Comparison of ENCODE assay signal across 11 mouse cellular contexts in genomic region chr12:87393447-87394145, GRCm38 (mm10). TPM values are rescaled to one million over a fixed set of nuclear protein-coding genes. Genes with fewer than 3 reads are reported as not detected.
DNase-seq lines count a peak whose midpoint lies in the region; ATAC-seq and TF ChIP-seq lines count a peak whose summit lies in the region.
"Had no signal": no experiment of that assay in that cellular context is flagged by ENCODE, and none has a peak within 500 bp of the region (broad histone marks: within the 10 kb centered on the region; RNA-seq: fewer than 3 reads in every experiment).

No protein-coding gene starts in this region.

- 74% methylated on average over 4 of the region's 4 CpGs for WGBS in kidney, embryonic 15.5 days
- WGBS in stomach, postnatal 0 days: 47% methylated on average over 4 of the region's 4 CpGs
- 81% methylated on average over 4 of the region's 4 CpGs for WGBS in forebrain, embryonic 11.5 days

- DNase-seq in kidney, adult 8-10 months: peak; percentile 32 to 45
- DNase-seq in heart, adult 9 months (ENCODE audit: low spot score in 2 of 2): peak; percentile 68 to 70
- peak; percentile 75 to 80 for DNase-seq in lung, adult 18-20 months
- DNase-seq in stomach, postnatal 0 days (ENCODE audit: low spot score): no peak
- no peak for DNase-seq in forebrain, embryonic 11.5 days (ENCODE audit: low spot score)
- DNase-seq in layer of hippocampus, postnatal 25 days (ENCODE audit: extremely low spot score in 1 of 2, low spot score in 1 of 2): no peak
- DNase-seq: left cerebral cortex, postnatal 4 days had no signal

- H3K9ac ChIP-seq in kidney, embryonic 15.5 days: no peak overlapping the region
- no peak overlapping the region for H3K9ac ChIP-seq in stomach, postnatal 0 days (ENCODE audit: low read length)
- no peak overlapping the region for H3K9ac ChIP-seq in forebrain, embryonic 11.5 days (ENCODE audit: low read length)
- H3K9ac ChIP-seq: midbrain, embryonic 12.5 days had no signal

- no peaks in the 10 kb centered on the region for H3K36me3 ChIP-seq in kidney, embryonic 15.5 days
- H3K36me3 ChIP-seq in stomach, postnatal 0 days (ENCODE audit: control insufficient read depth, insufficient read depth, low read length): no peaks in the 10 kb centered on the region
- H3K36me3 ChIP-seq in forebrain, embryonic 11.5 days (ENCODE audit: control insufficient read depth, insufficient read depth, low read length): no peaks in the 10 kb centered on the region
- H3K36me3 ChIP-seq: G1E; midbrain, embryonic 12.5 days had no signal

- no peak for TF ChIP-seq CTCF in stomach, postnatal 0 days (IDR thresholded peaks at IDR 0.05; ENCODE audit: low read depth)

- TF ChIP-seq EP300 in stomach, postnatal 0 days (optimal IDR thresholded peaks at IDR 0.05): no peak

- no peaks in the 10 kb centered on the region for H3K27me3 ChIP-seq in kidney, embryonic 15.5 days
- H3K27me3 ChIP-seq in stomach, postnatal 0 days (ENCODE audit: control insufficient read depth, insufficient read depth, low read length): no peaks in the 10 kb centered on the region
- no peaks in the 10 kb centered on the region for H3K27me3 ChIP-seq in forebrain, embryonic 11.5 days (ENCODE audit: control insufficient read depth, insufficient read depth, low read length)
- H3K27me3 ChIP-seq: midbrain, embryonic 12.5 days had no signal

- no peaks in the 10 kb centered on the region for H3K9me3 ChIP-seq in kidney, embryonic 15.5 days (replicated peaks)
- no peaks in the 10 kb centered on the region for H3K9me3 ChIP-seq in stomach, postnatal 0 days (ENCODE audit: control insufficient read depth, low read length)
- no peaks in the 10 kb centered on the region for H3K9me3 ChIP-seq in forebrain, embryonic 11.5 days (ENCODE audit: control insufficient read depth, low read length)
- H3K9me3 ChIP-seq: G1E; midbrain, embryonic 12.5 days had no signal

- no peak overlapping the region for H3K4me2 ChIP-seq in kidney, embryonic 15.5 days
- H3K4me2 ChIP-seq in stomach, postnatal 0 days (replicated peaks; ENCODE audit: low read depth): no peak overlapping the region
- H3K4me2 ChIP-seq in forebrain, embryonic 11.5 days (ENCODE audit: low read depth, low read length, severe bottlenecking): no peak overlapping the region
- H3K4me2 ChIP-seq: midbrain, embryonic 12.5 days had no signal

- no peak overlapping the region for H3K4me3 ChIP-seq in kidney, embryonic 15.5 days (replicated peaks)
- H3K4me3 ChIP-seq in stomach, postnatal 0 days (ENCODE audit: low read depth, low read length): no peak overlapping the region
- H3K4me3 ChIP-seq in forebrain, embryonic 11.5 days (ENCODE audit: low read depth, low read length): no peak overlapping the region
- H3K4me3 ChIP-seq: midbrain, embryonic 12.5 days had no signal

- ATAC-seq in kidney, embryonic 15.5 days (replicated peaks; ENCODE audit: low FRiP score): no peak
- no peak for ATAC-seq in stomach, postnatal 0 days (ENCODE audit: low FRiP score, low TSS enrichment)
- no peak for ATAC-seq in forebrain, embryonic 11.5 days (replicated peaks; ENCODE audit: low FRiP score)
- ATAC-seq: forebrain, embryonic 14.5 days had no signal

- no peak overlapping the region for H3K27ac ChIP-seq in kidney, embryonic 15.5 days
- 0 out of 2 replicates have a peak overlapping the region, but pooled peaks have one; percentile 24 for H3K27ac ChIP-seq in stomach, postnatal 0 days (replicated peaks)
- no peak overlapping the region for H3K27ac ChIP-seq in forebrain, embryonic 11.5 days (ENCODE audit: low read depth, low read length)
- H3K27ac ChIP-seq: midbrain, embryonic 12.5 days had no signal

- no peaks in the 10 kb centered on the region for H3K4me1 ChIP-seq in kidney, embryonic 15.5 days
- H3K4me1 ChIP-seq in stomach, postnatal 0 days (replicated peaks; ENCODE audit: control insufficient read depth, insufficient read depth): no peaks in the 10 kb centered on the region
- H3K4me1 ChIP-seq in forebrain, embryonic 11.5 days (replicated peaks; ENCODE audit: control insufficient read depth, insufficient read depth, low read length): no peaks in the 10 kb centered on the region
- H3K4me1 ChIP-seq: midbrain, embryonic 12.5 days had no signal

RNA-seq across cellular contexts. Expression of gene Sptlc2, which starts 5.4 kb away (rescaled TPM):
- 75.4 and 78.5 TPM in 2 replicates for polyA plus RNA-seq in kidney, embryonic 15.5 days (2015; fragmentation: Nextera tagmentation; extraction: Ambion mirVana)
- 201 and 204 TPM in 2 replicates for polyA plus RNA-seq in stomach, postnatal 0 days (2015; fragmentation: Nextera tagmentation; extraction: Ambion mirVana)
- 53.6 and 58.7 TPM in 2 replicates for polyA plus RNA-seq in forebrain, embryonic 11.5 days (2014; fragmentation: Nextera tagmentation; extraction: Ambion mirVana)
- total RNA-seq in layer of hippocampus, postnatal 25 days (2021): 10 to 100 TPM; 30.8 to 41.6 TPM

RNA-seq across cellular contexts. Expression of gene Slirp, which starts 50.1 kb away (rescaled TPM):
- 310 and 326 TPM in 2 replicates for polyA plus RNA-seq in kidney, embryonic 15.5 days (2015; fragmentation: Nextera tagmentation; extraction: Ambion mirVana)
- polyA plus RNA-seq in stomach, postnatal 0 days (2015; fragmentation: Nextera tagmentation; extraction: Ambion mirVana): 226 and 238 TPM in 2 replicates
- 271 and 294 TPM in 2 replicates for polyA plus RNA-seq in forebrain, embryonic 11.5 days (2014; fragmentation: Nextera tagmentation; extraction: Ambion mirVana)
- 100 to 1,000 TPM in 1 of 2 experiments, 10 to 100 TPM in 1; 98.9 to 101 TPM for total RNA-seq in layer of hippocampus, postnatal 25 days (2021)

RNA-seq across cellular contexts. Expression of gene Alkbh1, which starts 50.2 kb away (rescaled TPM):
- 61.9 and 64.6 TPM in 2 replicates for polyA plus RNA-seq in kidney, embryonic 15.5 days (2015; fragmentation: Nextera tagmentation; extraction: Ambion mirVana)
- polyA plus RNA-seq in stomach, postnatal 0 days (2015; fragmentation: Nextera tagmentation; extraction: Ambion mirVana): 21.7 and 21.8 TPM in 2 replicates
- 54.8 and 56.8 TPM in 2 replicates for polyA plus RNA-seq in forebrain, embryonic 11.5 days (2014; fragmentation: Nextera tagmentation; extraction: Ambion mirVana)
- total RNA-seq in layer of hippocampus, postnatal 25 days (2021): 10 to 100 TPM; 17.3 to 20.9 TPM

Comparison
In these comparisons a context has a peak if more than half of its experiments do, and no peak if none do; other contexts are left out.
1. DNase-seq: peak in kidney, adult 8-10 months (2 of 2), heart, adult 9 months (2 of 2) and lung, adult 18-20 months (2 of 2); none in stomach, postnatal 0 days (single experiment), forebrain, embryonic 11.5 days (single experiment) and layer of hippocampus, postnatal 25 days (0 of 2).